Mouse (Mus musculus): ENCODE measurements around the gene 4930507D05Rik. TPM values are rescaled to one million over a fixed set of nuclear protein-coding genes. Genes with fewer than 3 reads are reported as not detected.
A peak's percentile ranks its signal among the peaks of the same experiment; 100 is the strongest.
"Not testable (repeated sequence)": the region's sequence is repeated elsewhere in the genome, so short reads cannot be mapped to it uniquely, and the experiment has no call there.

Gene 4930507D05Rik
- total and polyA plus RNA-seq, 2 experiments from 2014 or later = 1.5 to 2.0 TPM

- peaks cover 3% of the 10 kb centered on the region; the same call in 1 of the 2 replicates for H3K4me1 ChIP-seq (ENCODE audit: insufficient read depth)
- H3K4me2 ChIP-seq (ENCODE audit: low read depth) = no peak overlapping the region
- 45% methylated on average over 7 of the region's 7 CpGs for WGBS
- H3K36me3 ChIP-seq (ENCODE audit: insufficient read depth) = peaks cover 6% of the 10 kb centered on the region; the same call in 1 of the 2 replicates
- ATAC-seq (no peak), DNase-seq (no peak)
- no peak overlapping the region for H3K9ac ChIP-seq
- H3K9me3 ChIP-seq (ENCODE audit: low read length) = no peaks in the 10 kb centered on the region
- H3K27me3 ChIP-seq (ENCODE audit: insufficient read depth, low read length) = no peaks in the 10 kb centered on the region
- no peak overlapping the region for H3K4me3 ChIP-seq (ENCODE audit: low read depth, low read length)
- H3K27ac ChIP-seq (ENCODE audit: low read depth, low read length) = no peak overlapping the region
- no peak for TF ChIP-seq CTCF (IDR thresholded peaks at IDR 0.05; ENCODE audit: low read depth)
Observed at GRCm38 (mm10) chr10:62481108-62481852, 32.0 kb downstream of the 4930507D05Rik start.

GRCm38 (mm10) chr10:62485878-62486582 lies 36.7 kb downstream of the 4930507D05Rik start:
- Histone ChIP-seq H3K4me3 (ENCODE audit: low read depth, low read length) (peak overlapping the region; percentile 96), H3K4me1 (ENCODE audit: insufficient read depth) (peaks cover 3% of the 10 kb centered on the region; the same call in 1 of the 2 replicates), H3K9ac (peak overlapping the region; percentile 78), H3K27me3 (ENCODE audit: insufficient read depth, low read length) (no peaks in the 10 kb centered on the region), H3K9me3 (ENCODE audit: low read length) (no peaks in the 10 kb centered on the region), H3K27ac (ENCODE audit: low read depth, low read length) (peak overlapping the region; percentile 82), H3K36me3 (ENCODE audit: insufficient read depth) (no peaks in the 10 kb centered on the region), H3K4me2 (ENCODE audit: low read depth) (peak overlapping the region; percentile 74)
- TF ChIP-seq CTCF (IDR thresholded peaks at IDR 0.05; ENCODE audit: low read depth) = no peak
- peak; percentile 61; the same call in 1 of the 2 replicates for ATAC-seq
- WGBS = under 1% methylated on average over 42 of the region's 48 CpGs
- peak; percentile 46 for DNase-seq

- no peaks in the 10 kb centered on the region for H3K9me3 ChIP-seq (ENCODE audit: low read length)
- peak within 1 kb of the TSS; percentile 96 for H3K4me3 ChIP-seq (ENCODE audit: low read depth, low read length)
- H3K27me3 ChIP-seq (ENCODE audit: insufficient read depth, low read length) = no peaks in the 10 kb centered on the region
- H3K36me3 ChIP-seq (ENCODE audit: insufficient read depth) = no peaks in the 10 kb centered on the region
- ATAC-seq = peak; percentile 94
- no peak for TF ChIP-seq CTCF (IDR thresholded peaks at IDR 0.05; ENCODE audit: low read depth)
- peak within 1 kb of the TSS; percentile 78 for H3K9ac ChIP-seq
- WGBS = under 1% methylated on average over 54 of the region's 59 CpGs
- H3K27ac ChIP-seq (ENCODE audit: low read depth, low read length) = peak within 1 kb of the TSS; percentile 82
- H3K4me2 ChIP-seq (ENCODE audit: low read depth) = peak within 1 kb of the TSS; percentile 74
- peak; percentile 99 for DNase-seq
- H3K4me1 ChIP-seq (ENCODE audit: insufficient read depth) = peaks cover 3% of the 10 kb centered on the region; the same call in 1 of the 2 replicates
Observed at GRCm38 (mm10) chr10:62486618-62487415, 37.5 kb downstream of the 4930507D05Rik start, which contains the start of gene Vps26a. TSS of gene Vps26a (minus strand) at chr10:62486805.

GRCm38 (mm10) chr10:62488266-62488665 lies 39.0 kb downstream of the 4930507D05Rik start:
- peak; percentile 40 for DNase-seq

GRCm38 (mm10) chr10:62491681-62492080 lies 42.4 kb downstream of the 4930507D05Rik start:
- 89% methylated on average over 3 of the region's 3 CpGs for WGBS
- not testable (repeated sequence) for DNase-seq; H3K9ac ChIP-seq; H3K4me2 ChIP-seq (ENCODE audit: low read depth); ATAC-seq; H3K9me3 ChIP-seq (ENCODE audit: low read length); H3K27me3 ChIP-seq (ENCODE audit: insufficient read depth, low read length); H3K4me3 ChIP-seq (ENCODE audit: low read depth, low read length); H3K27ac ChIP-seq (ENCODE audit: low read depth, low read length); H3K4me1 ChIP-seq (ENCODE audit: insufficient read depth); H3K36me3 ChIP-seq (ENCODE audit: insufficient read depth)

More at GRCm38 (mm10) chr10:62488266-62488665, 39.0 kb downstream of the 4930507D05Rik start:
- H3K4me2 ChIP-seq (ENCODE audit: low read depth) = no peak overlapping the region
- no peaks in the 10 kb centered on the region for H3K9me3 ChIP-seq (ENCODE audit: low read length)
- H3K4me1 ChIP-seq (ENCODE audit: insufficient read depth) = peaks cover 3% of the 10 kb centered on the region; the same call in 1 of the 2 replicates
- H3K27ac ChIP-seq (ENCODE audit: low read depth, low read length) = no peak overlapping the region
- no peak for ATAC-seq
- peak; percentile 65 for TF ChIP-seq CTCF (IDR thresholded peaks at IDR 0.05; ENCODE audit: low read depth)
- H3K36me3 ChIP-seq (ENCODE audit: insufficient read depth) = no peaks in the 10 kb centered on the region
- no peak overlapping the region for H3K9ac ChIP-seq
- no peaks in the 10 kb centered on the region for H3K27me3 ChIP-seq (ENCODE audit: insufficient read depth, low read length)
- no peak overlapping the region for H3K4me3 ChIP-seq (ENCODE audit: low read depth, low read length)
- WGBS = 18% methylated on average over 1 of the region's 1 CpGs

- DNase-seq (peak; percentile 84), ATAC-seq (peak; percentile 79)
- H3K4me3 ChIP-seq (ENCODE audit: low read depth, low read length) = no peak overlapping the region
- no peak overlapping the region for H3K9ac ChIP-seq
- WGBS = 24% methylated on average over 15 of the region's 15 CpGs
- H3K4me1 ChIP-seq (ENCODE audit: insufficient read depth) = no peaks in the 10 kb centered on the region
- no peaks in the 10 kb centered on the region for H3K36me3 ChIP-seq (ENCODE audit: insufficient read depth)
- H3K27me3 ChIP-seq (ENCODE audit: insufficient read depth, low read length) = no peaks in the 10 kb centered on the region
- no peak overlapping the region for H3K27ac ChIP-seq (ENCODE audit: low read depth, low read length)
- peak; percentile 89 for TF ChIP-seq CTCF (IDR thresholded peaks at IDR 0.05; ENCODE audit: low read depth)
- 0 out of 2 replicates have a peak overlapping the region, but pooled peaks have one; percentile 10 for H3K4me2 ChIP-seq (ENCODE audit: low read depth)
- no peaks in the 10 kb centered on the region for H3K9me3 ChIP-seq (ENCODE audit: low read length)
Observed at GRCm38 (mm10) chr10:62500088-62500915, 51.0 kb downstream of the 4930507D05Rik start.

Other genes with a start within 250 kb of the 4930507D05Rik start
- 7.2 and 11.6 TPM in 2 replicates for gene Tspan15, start 218.2 kb upstream of the 4930507D05Rik start, total RNA-seq (2014; rRNA removed)
- 11.6 and 15.2 TPM in 2 replicates for gene Tspan15, start 218.2 kb upstream of the 4930507D05Rik start, polyA plus RNA-seq (2015; fragmentation: Nextera tagmentation; extraction: Ambion mirVana)
- gene Tacr2, start 197.1 kb upstream of the 4930507D05Rik start, total RNA-seq (2014; rRNA removed) = not detected in 2 replicates
- gene Tacr2, start 197.1 kb upstream of the 4930507D05Rik start, polyA plus RNA-seq (2015; fragmentation: Nextera tagmentation; extraction: Ambion mirVana) = not detected in 2 replicates
- gene Hk1, start 69.6 kb upstream of the 4930507D05Rik start, total RNA-seq (2014; rRNA removed) = 86.2 and 90.1 TPM in 2 replicates
- gene Hk1, start 69.6 kb upstream of the 4930507D05Rik start, polyA plus RNA-seq (2015; fragmentation: Nextera tagmentation; extraction: Ambion mirVana) = 109 and 140 TPM in 2 replicates
- gene Hkdc1, start 27.0 kb upstream of the 4930507D05Rik start, total RNA-seq (2014; rRNA removed) = 0.23 and 0.57 TPM in 2 replicates
- 0.31 and 0.33 TPM in 2 replicates for gene Hkdc1, start 27.0 kb upstream of the 4930507D05Rik start, polyA plus RNA-seq (2015; fragmentation: Nextera tagmentation; extraction: Ambion mirVana)
- 23.5 and 26.0 TPM in 2 replicates for gene Supv3l1, start 249 bp downstream of the 4930507D05Rik start, total RNA-seq (2014; rRNA removed)
- gene Supv3l1, start 249 bp downstream of the 4930507D05Rik start, polyA plus RNA-seq (2015; fragmentation: Nextera tagmentation; extraction: Ambion mirVana) = 13.2 and 15.8 TPM in 2 replicates
- 40.2 and 45.7 TPM in 2 replicates for gene Vps26a, start 37.3 kb downstream of the 4930507D05Rik start, total RNA-seq (2014; rRNA removed)
- gene Vps26a, start 37.3 kb downstream of the 4930507D05Rik start, polyA plus RNA-seq (2015; fragmentation: Nextera tagmentation; extraction: Ambion mirVana) = 43.1 and 52.1 TPM in 2 replicates
- gene Srgn, start 78.0 kb downstream of the 4930507D05Rik start, total RNA-seq (2014; rRNA removed) = 12.8 and 17.4 TPM in 2 replicates
- 19.8 and 19.9 TPM in 2 replicates for gene Srgn, start 78.0 kb downstream of the 4930507D05Rik start, polyA plus RNA-seq (2015; fragmentation: Nextera tagmentation; extraction: Ambion mirVana)
- gene Kif1bp, start 129.0 kb downstream of the 4930507D05Rik start, total RNA-seq (2014; rRNA removed) = 95.5 and 100 TPM in 2 replicates
- gene Kif1bp, start 129.0 kb downstream of the 4930507D05Rik start, polyA plus RNA-seq (2015; fragmentation: Nextera tagmentation; extraction: Ambion mirVana) = 67.8 and 78.9 TPM in 2 replicates
- gene Ddx21, start 152.8 kb downstream of the 4930507D05Rik start, total RNA-seq (2014; rRNA removed) = 24.2 and 30.7 TPM in 2 replicates
- 10.4 and 11.1 TPM in 2 replicates for gene Ddx21, start 152.8 kb downstream of the 4930507D05Rik start, polyA plus RNA-seq (2015; fragmentation: Nextera tagmentation; extraction: Ambion mirVana)
- gene Ddx50, start 201.7 kb downstream of the 4930507D05Rik start, total RNA-seq (2014; rRNA removed) = 77.4 and 91.0 TPM in 2 replicates
- gene Ddx50, start 201.7 kb downstream of the 4930507D05Rik start, polyA plus RNA-seq (2015; fragmentation: Nextera tagmentation; extraction: Ambion mirVana) = 73.1 and 74.5 TPM in 2 replicates